In the genomic region with DNA sequence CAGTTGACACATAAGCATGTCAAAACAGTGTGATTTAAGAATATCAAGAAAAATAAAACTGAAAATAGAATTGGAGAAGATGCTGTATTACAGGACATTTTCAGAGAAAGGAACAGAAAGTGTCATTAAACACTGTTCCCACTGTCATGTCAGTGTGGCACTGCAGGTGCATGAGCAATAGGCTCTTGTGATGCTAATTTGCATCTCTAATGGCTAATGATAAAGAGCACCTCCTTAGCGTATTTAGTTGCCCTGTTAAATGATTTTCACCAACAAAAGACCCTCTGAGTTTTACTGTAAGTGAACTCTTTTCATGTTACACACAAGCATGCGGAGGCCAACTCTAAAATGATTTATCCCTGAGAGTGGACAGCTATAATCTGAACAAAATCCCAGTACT, we compare ENCODE assay signal across 21 mouse cellular contexts. TPM values are rescaled to one million over a fixed set of nuclear protein-coding genes. Genes with fewer than 3 reads are reported as not detected.
A peak's percentile ranks its signal among the peaks of the same experiment; 100 is the strongest.
DNase-seq lines count a peak whose midpoint lies in the region; ATAC-seq and TF ChIP-seq lines count a peak whose summit lies in the region.
"Had no signal": no experiment of that assay in that cellular context is flagged by ENCODE, and none has a peak within 500 bp of the region (broad histone marks: within the 10 kb centered on the region; RNA-seq: fewer than 3 reads in every experiment).

No protein-coding gene starts in this region.

- H3K9ac ChIP-seq in forebrain, embryonic 13.5 days, result no peak overlapping the region
- H3K9ac ChIP-seq in forebrain, embryonic 14.5 days (ENCODE audit: low read length), result no peak overlapping the region
- H3K9ac ChIP-seq: hindbrain, embryonic 13.5 days had no signal

- 11% methylated on average over 2 of the region's 2 CpGs for WGBS in forebrain, embryonic 13.5 days
- 65% methylated on average over 2 of the region's 2 CpGs for WGBS in forebrain, embryonic 10.5 days
- WGBS in forebrain, embryonic 14.5 days, result 6% methylated on average over 2 of the region's 2 CpGs

- ATAC-seq in forebrain, embryonic 13.5 days, result peak; percentile 57; the same call in 1 of the 2 replicates
- peak; percentile 53; the same call in 1 of the 2 replicates for ATAC-seq in forebrain, embryonic 14.5 days
- ATAC-seq: activated CD4-positive, CD25-positive, alpha-beta regulatory T cell, adult 4 months; hindbrain, postnatal 0 days; inflammation-experienced regulatory T-cells, adult 6 months; intestine, embryonic 16.5 days had no signal

- no peaks in the 10 kb centered on the region for H3K9me3 ChIP-seq in forebrain, embryonic 13.5 days (replicated peaks)
- H3K9me3 ChIP-seq in forebrain, embryonic 10.5 days, result no peaks in the 10 kb centered on the region
- H3K9me3 ChIP-seq in forebrain, embryonic 14.5 days (replicated peaks; ENCODE audit: control insufficient read depth, low read length), result no peaks in the 10 kb centered on the region
- H3K9me3 ChIP-seq: heart, embryonic 10.5 days; hindbrain, embryonic 13.5 days had no signal

- DNase-seq in forebrain, embryonic 10.5 days (ENCODE audit: extremely low spot score, low spot score), result no peak
- DNase-seq in layer of hippocampus, adult 2 months (ENCODE audit: low spot score in 2 of 2), result no peak
- no peak for DNase-seq in layer of hippocampus, postnatal 25 days (ENCODE audit: extremely low spot score in 1 of 2, low spot score in 1 of 2)
- peak; percentile 35 for DNase-seq in forebrain, embryonic 14.5 days (ENCODE audit: low spot score)
- DNase-seq in splenic B cell, adult 2 months (ENCODE audit: low read depth, low spot score), result peak; percentile 20
- no peak for DNase-seq in adrenal gland, postnatal 14 days
- DNase-seq in thymus, postnatal 4 days, result no peak
- DNase-seq: adrenal gland, adult 8-10 months; cerebellum, adult 11-12 months; cerebellum, adult 8-10 months; cerebellum, postnatal 10 days; gastrocnemius, postnatal 25 days; kidney, adult 2 months had no signal

- H3K36me3 ChIP-seq in forebrain, embryonic 13.5 days (ENCODE audit: poor library complexity, severe bottlenecking), result no peaks in the 10 kb centered on the region
- no peaks in the 10 kb centered on the region for H3K36me3 ChIP-seq in forebrain, embryonic 10.5 days (replicated peaks)
- no peaks in the 10 kb centered on the region for H3K36me3 ChIP-seq in forebrain, embryonic 14.5 days (ENCODE audit: control insufficient read depth, insufficient read depth, low read length)
- no peaks in the 10 kb centered on the region for H3K36me3 ChIP-seq in splenic B cell, adult 2 months (ENCODE audit: control insufficient read depth, insufficient read depth, low read length, poor library complexity, severe bottlenecking)
- H3K36me3 ChIP-seq: heart, embryonic 10.5 days; hindbrain, embryonic 13.5 days had no signal

- peaks cover 39% of the 10 kb centered on the region for H3K4me1 ChIP-seq in forebrain, embryonic 13.5 days
- H3K4me1 ChIP-seq in forebrain, embryonic 10.5 days, result peaks cover 32% of the 10 kb centered on the region
- peaks cover 17% of the 10 kb centered on the region for H3K4me1 ChIP-seq in forebrain, embryonic 14.5 days (ENCODE audit: control insufficient read depth, insufficient read depth, low read length)

- peak overlapping the region; percentile 52 for H3K27ac ChIP-seq in forebrain, embryonic 13.5 days
- H3K27ac ChIP-seq in forebrain, embryonic 10.5 days, result no peak overlapping the region
- H3K27ac ChIP-seq in layer of hippocampus, adult 2 months, result peak overlapping the region; percentile 25
- peak overlapping the region; percentile 55; the same call in 1 of the 2 replicates for H3K27ac ChIP-seq in forebrain, embryonic 14.5 days (ENCODE audit: low read depth, low read length)
- H3K27ac ChIP-seq: hindbrain, embryonic 13.5 days; hindbrain, postnatal 0 days had no signal

- no peak overlapping the region for H3K4me2 ChIP-seq in forebrain, embryonic 13.5 days
- peak overlapping the region; percentile 7; the same call in 1 of the 2 replicates for H3K4me2 ChIP-seq in forebrain, embryonic 14.5 days (ENCODE audit: low read length)
- H3K4me2 ChIP-seq: hindbrain, embryonic 13.5 days had no signal

- no peak overlapping the region for H3K4me3 ChIP-seq in forebrain, embryonic 13.5 days
- no peak overlapping the region for H3K4me3 ChIP-seq in forebrain, embryonic 10.5 days
- no peak overlapping the region for H3K4me3 ChIP-seq in layer of hippocampus, adult 2 months
- H3K4me3 ChIP-seq in forebrain, embryonic 14.5 days (ENCODE audit: low read depth, low read length), result no peak overlapping the region
- H3K4me3 ChIP-seq: heart, adult 2 months; heart, embryonic 10.5 days; hindbrain, embryonic 13.5 days had no signal

- TF ChIP-seq CTCF in layer of hippocampus, adult 2 months (conservative IDR thresholded peaks at IDR 0.05), result no peak

- H3K27me3 ChIP-seq in forebrain, embryonic 13.5 days, result no peaks in the 10 kb centered on the region
- H3K27me3 ChIP-seq in forebrain, embryonic 10.5 days (ENCODE audit: poor library complexity, severe bottlenecking), result no peaks in the 10 kb centered on the region
- no peaks in the 10 kb centered on the region for H3K27me3 ChIP-seq in forebrain, embryonic 14.5 days (replicated peaks; ENCODE audit: control insufficient read depth, insufficient read depth, low read length)
- H3K27me3 ChIP-seq in splenic B cell, adult 2 months (ENCODE audit: control insufficient read depth, insufficient read depth, low read length, poor library complexity, severe bottlenecking), result no peaks in the 10 kb centered on the region
- H3K27me3 ChIP-seq: hindbrain, embryonic 13.5 days had no signal

RNA-seq across cellular contexts. Expression of gene Arhgap21, which starts 47.1 kb away (rescaled TPM):
- polyA plus RNA-seq in forebrain, embryonic 13.5 days (2015; fragmentation: Nextera tagmentation; extraction: Ambion mirVana), result 37.1 and 38.6 TPM in 2 replicates
- 24.3 and 27.9 TPM in 2 replicates for polyA plus RNA-seq in forebrain, embryonic 10.5 days (2016; fragmentation: Nextera tagmentation; extraction: Ambion mirVana)
- total RNA-seq in layer of hippocampus, adult 2 months (2021), result 100 to 1,000 TPM; 358 to 386 TPM
- 100 to 1,000 TPM; 295 to 351 TPM for total RNA-seq in layer of hippocampus, postnatal 25 days (2021)
- 34.0 and 43.0 TPM in 2 replicates for polyA plus RNA-seq in forebrain, embryonic 14.5 days (2014; fragmentation: Nextera tagmentation; extraction: Ambion mirVana)
- total RNA-seq in adrenal gland, postnatal 14 days (2021), result 59.0 and 62.5 TPM in 2 replicates

Comparison
In these comparisons a context has a peak if more than half of its experiments do, and no peak if none do; other contexts are left out.
1. DNase-seq: peak in forebrain, embryonic 14.5 days (single experiment) and splenic B cell, adult 2 months (single experiment); none in forebrain, embryonic 10.5 days (single experiment), layer of hippocampus, adult 2 months (0 of 2), layer of hippocampus, postnatal 25 days (0 of 2), adrenal gland, postnatal 14 days (single experiment) and thymus, postnatal 4 days (single experiment).